Mouse (Mus musculus) adrenal gland, postnatal 4 days (tissue): ENCODE measurements around the gene Pon3. TPM values are rescaled to one million over a fixed set of nuclear protein-coding genes. Genes with fewer than 3 reads are reported as not detected.
"Not testable (repeated sequence)": the region's sequence is repeated elsewhere in the genome, so short reads cannot be mapped to it uniquely, and the experiment has no call there.

Experiments
- DNase-seq, 2 experiments: peaks; one replicate each; pipeline ENCODE4 v3.0.0; 2021 to 2022; ENCODE audit warnings: low spot score in 2 of 2, mixed read lengths in 2 of 2
- total RNA-seq, 2 experiments: library from RNA; stranded (reverse); gene quantifications; 2 replicates each; pipeline ENCODE4 v1.2.3; 2021

Gene Pon3
- total RNA-seq, 2 experiments from 2014 or later: 71.9 to 76.9 TPM

GRCm38 (mm10) chr6:5262322-5263249 lies 6.5 kb upstream of the Pon3 start:
- DNase-seq: no peak

DNA sequence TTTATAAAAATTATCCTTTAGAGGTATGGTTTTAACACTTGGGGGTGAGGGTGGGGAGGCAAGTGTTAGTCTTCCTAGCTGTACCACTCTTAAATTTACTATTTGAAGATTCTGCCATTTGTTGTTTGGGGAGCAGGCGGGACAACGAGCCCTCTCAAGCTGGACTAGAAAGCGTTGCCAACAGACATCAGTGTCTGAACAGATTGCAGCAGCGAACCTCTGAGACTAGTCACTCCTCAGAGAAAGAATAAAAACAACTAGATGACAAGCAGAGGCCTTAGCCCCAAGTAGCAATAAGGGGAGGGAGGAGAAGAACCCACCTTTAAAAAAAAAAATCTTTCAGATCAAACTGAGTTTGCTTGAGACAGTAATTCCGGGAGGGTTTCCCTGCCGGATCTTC lies 795 bp downstream of the Pon3 start:
- no peak for DNase-seq

- DNase-seq: no peak
Observed at GRCm38 (mm10) chr6:5254869-5255268, 1.2 kb downstream of the Pon3 start.

DNA sequence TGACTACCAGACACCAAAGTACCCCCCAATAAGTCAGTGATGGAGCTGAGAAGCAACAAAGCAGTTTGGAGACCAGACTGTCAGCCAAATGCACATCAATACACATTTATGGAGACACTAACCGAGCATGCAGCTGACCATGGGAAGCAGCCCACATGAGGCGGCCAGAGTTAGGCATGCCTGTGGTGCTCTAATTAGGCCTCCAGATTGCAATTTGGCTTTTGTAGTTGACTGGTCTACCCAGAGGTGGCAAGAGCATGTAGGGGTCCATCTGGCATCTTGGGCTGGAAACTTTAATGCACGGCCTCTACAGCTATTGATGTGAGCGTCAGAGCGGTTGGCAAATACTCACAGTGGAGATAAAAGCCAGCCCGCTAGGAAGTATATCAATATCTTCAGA lies 10.2 kb downstream of the Pon3 start:
- no peak for DNase-seq

DNA sequence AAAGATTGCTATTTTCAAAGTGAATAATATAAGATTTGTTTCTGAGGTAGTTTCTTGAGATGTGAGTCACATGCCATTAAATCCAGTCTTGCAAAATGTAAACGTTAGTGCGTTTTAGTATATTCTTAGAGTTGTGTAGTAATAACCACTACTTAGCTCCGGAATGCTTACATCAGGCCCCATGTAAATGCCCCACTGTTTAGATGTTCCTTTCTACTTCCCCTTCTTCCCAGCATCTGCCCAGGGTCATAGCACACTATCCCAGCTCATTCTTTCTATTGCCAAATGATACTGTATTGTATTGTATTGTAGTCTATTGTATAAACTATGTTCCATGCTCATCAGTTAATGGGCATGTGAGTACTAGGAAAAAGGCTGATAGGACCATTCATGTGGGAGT lies 17.3 kb downstream of the Pon3 start:
- DNase-seq: no peak

GRCm38 (mm10) chr6:5237510-5237909 lies 18.6 kb downstream of the Pon3 start:
- DNase-seq: no peak

DNA sequence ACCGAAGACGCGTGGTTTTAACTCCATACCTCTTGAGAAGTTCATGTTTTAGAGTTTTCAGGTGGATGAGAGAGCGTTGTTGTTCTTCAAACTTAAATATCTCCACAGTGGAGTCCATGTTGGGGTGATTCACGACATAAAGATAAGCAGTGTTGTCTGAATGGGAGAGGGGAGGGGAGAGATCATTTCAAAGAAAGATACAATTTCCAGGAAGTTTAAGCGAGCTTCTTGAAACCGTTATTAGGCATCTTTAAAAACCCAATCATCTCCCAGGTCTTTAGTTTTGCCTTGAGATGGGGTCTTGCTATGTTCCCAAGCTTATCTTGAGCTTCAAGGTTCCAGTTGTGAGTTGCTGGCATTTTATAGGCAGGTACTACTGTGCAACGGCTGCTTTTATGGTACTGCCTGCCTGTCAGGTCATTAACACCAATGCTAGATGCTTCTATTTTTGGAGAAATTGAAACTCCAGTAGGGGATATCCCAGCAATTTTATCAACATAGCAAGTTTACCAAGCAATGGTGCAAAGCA lies 19.2 kb downstream of the Pon3 start:
- DNase-seq: no peak

- no peak for DNase-seq
Observed at GRCm38 (mm10) chr6:5234563-5234962, 21.5 kb downstream of the Pon3 start.

- no peak for DNase-seq
Observed at GRCm38 (mm10) chr6:5233812-5234211, 22.3 kb downstream of the Pon3 start.

GRCm38 (mm10) chr6:5232022-5232421 lies 24.1 kb downstream of the Pon3 start:
- DNase-seq: no peak

GRCm38 (mm10) chr6:5230261-5230660 lies 25.8 kb downstream of the Pon3 start:
- no peak for DNase-seq

GRCm38 (mm10) chr6:5223551-5223950 lies 32.5 kb downstream of the Pon3 start:
- DNase-seq: not testable (repeated sequence)

DNA sequence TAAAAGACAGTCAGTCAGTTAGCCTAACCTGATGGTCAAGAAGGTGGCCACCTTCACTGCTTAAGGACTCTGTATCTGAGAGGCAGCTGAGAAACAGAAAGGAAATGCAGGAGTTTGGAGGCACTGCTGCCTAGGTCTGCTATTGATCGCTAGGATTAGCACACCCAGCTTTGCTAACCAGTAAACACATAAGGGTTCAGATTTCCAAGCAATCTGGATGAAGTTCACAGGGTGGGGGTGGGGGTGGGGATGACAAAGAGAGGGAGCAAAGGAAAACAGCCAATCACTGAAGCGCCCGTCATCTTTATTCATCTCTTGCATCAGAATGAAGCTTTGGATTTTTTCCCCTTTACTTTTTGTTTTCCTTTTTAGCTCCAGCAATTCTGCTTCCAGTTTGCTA lies 34.0 kb downstream of the Pon3 start:
- no peak for DNase-seq

GRCm38 (mm10) chr6:5218190-5218589 lies 37.9 kb downstream of the Pon3 start:
- no peak for DNase-seq

GRCm38 (mm10) chr6:5207817-5208216 lies 48.3 kb downstream of the Pon3 start:
- no peak for DNase-seq

- no peak for DNase-seq
Observed at GRCm38 (mm10) chr6:5199916-5200315, 56.2 kb downstream of the Pon3 start.

GRCm38 (mm10) chr6:5199376-5199905 lies 56.6 kb downstream of the Pon3 start:
- no peak for DNase-seq

DNA sequence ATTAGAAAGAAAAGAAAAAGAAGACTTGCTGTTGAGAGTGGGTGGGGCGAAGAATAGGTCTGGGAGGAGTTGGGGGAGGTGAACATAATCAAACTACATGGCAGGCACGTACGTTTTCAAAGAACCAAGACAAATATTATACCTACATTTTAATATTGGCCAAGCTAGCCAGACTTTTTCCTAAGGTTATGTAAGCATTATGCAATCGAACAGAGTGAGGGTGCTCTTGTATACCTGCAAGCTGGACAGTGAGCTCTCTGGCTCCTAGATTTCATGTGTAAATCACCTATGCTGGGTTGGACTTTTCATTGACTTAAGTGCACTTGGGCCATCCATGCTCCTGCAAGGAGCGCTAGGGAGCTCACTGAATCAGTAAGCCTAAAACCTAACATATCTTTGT lies 57.5 kb downstream of the Pon3 start:
- no peak for DNase-seq

GRCm38 (mm10) chr6:5193693-5194092 lies 62.4 kb downstream of the Pon3 start, which contains the start of gene Pon1:
Gene Pon1, minus strand, starts transcription at chr6:5193946.
- no peak for DNase-seq

- DNase-seq: no peak
Observed at GRCm38 (mm10) chr6:5190761-5191160, 65.3 kb downstream of the Pon3 start.

DNA sequence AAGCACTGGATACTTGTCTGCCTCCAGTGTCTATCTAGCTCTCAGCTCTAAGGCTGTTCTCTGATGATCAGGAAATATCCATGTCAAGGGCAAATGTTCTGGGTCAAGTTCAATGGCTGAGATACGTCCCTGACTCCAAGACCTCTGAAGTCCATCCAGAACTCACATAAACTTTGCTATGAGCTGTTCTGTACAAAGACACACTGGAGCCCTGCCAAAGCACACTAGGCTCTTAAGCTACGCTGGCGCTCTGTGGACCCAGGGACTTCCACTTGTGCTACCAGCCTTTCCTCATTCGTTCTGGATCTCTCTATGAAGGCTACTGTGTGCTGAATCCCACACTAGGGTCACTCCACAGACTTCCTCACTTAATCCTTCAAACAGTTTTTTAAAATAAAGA lies 66.6 kb downstream of the Pon3 start:
- DNase-seq: peak; percentile 5 to 18

DNA sequence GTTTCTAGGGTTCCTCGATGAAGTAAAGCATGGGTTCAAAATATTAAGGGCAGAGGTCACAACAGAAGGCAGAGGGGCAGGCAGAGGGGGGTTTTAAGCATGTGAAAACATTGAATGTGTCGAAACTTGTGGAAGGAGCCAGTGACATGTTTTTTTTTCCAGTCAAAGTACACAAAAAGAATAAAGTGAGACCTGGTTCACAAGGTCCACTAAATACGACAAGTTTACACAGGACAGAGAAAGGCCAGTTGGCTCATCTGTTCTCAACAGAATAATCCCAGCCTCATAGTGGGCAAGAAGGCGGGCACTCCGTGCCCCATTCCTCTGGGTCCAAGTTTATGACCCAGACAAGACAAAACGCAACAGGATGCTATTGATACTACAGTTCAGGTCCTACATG lies 67.1 kb downstream of the Pon3 start:
- DNase-seq: no peak
